In the genomic region with DNA sequence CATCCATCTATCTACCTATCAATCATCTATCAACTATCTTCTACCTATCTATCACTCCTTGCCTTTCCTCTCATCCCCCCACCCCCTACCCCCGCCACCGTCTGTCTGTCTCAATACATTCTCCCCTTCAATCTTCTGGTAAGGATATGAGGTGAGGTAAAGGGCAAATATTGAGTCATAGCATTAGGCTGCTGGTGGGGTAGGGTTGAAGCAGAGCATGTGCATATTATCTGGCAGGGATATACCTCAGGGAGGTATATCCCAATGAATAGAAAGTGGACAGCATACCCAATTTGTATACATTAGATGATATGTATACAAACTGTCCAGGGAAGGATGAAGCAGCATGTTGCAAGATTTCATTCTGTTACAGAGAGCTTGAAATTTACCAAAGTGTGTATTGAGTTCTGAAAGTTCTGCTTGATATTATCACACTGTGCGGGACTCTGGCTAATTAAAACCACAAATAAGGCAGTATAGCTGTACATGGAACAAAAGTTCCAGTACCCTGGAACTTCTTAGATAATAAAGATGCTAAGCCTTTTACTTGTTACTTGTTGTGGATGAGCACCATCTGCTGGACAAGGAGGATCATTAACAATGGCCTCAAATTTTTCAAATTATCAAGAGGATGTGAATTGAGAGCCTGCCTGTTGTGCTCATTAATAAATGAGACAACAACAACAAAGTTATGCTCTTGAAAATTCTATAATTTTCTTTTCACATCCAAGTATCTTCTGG, we compare ENCODE assay signal across 9 mouse cellular contexts.
DNase-seq lines count a peak whose midpoint lies in the region; ATAC-seq lines count a peak whose summit lies in the region.
"Had no signal": no experiment of that assay in that cellular context is flagged by ENCODE, and none has a peak within 500 bp of the region (broad histone marks: within the 10 kb centered on the region; RNA-seq: fewer than 3 reads in every experiment).

No protein-coding gene starts in this region.

- no peak overlapping the region for H3K27ac ChIP-seq in kidney, embryonic 15.5 days
- H3K27ac ChIP-seq in forebrain, embryonic 14.5 days (ENCODE audit: low read depth, low read length) = no peak overlapping the region
- no peak overlapping the region for H3K27ac ChIP-seq in midbrain, embryonic 15.5 days
- H3K27ac ChIP-seq: embryonic facial prominence, embryonic 12.5 days had no signal

- no peak overlapping the region for H3K4me2 ChIP-seq in kidney, embryonic 15.5 days
- no peak overlapping the region for H3K4me2 ChIP-seq in forebrain, embryonic 14.5 days (ENCODE audit: low read length)
- no peak overlapping the region for H3K4me2 ChIP-seq in midbrain, embryonic 15.5 days
- H3K4me2 ChIP-seq: embryonic facial prominence, embryonic 12.5 days had no signal

- H3K4me3 ChIP-seq in kidney, embryonic 15.5 days (replicated peaks) = no peak overlapping the region
- no peak overlapping the region for H3K4me3 ChIP-seq in forebrain, embryonic 14.5 days (ENCODE audit: low read depth, low read length)
- H3K4me3 ChIP-seq in midbrain, embryonic 15.5 days = no peak overlapping the region
- H3K4me3 ChIP-seq: embryonic facial prominence, embryonic 12.5 days had no signal

- H3K9me3 ChIP-seq in kidney, embryonic 15.5 days (replicated peaks) = no peaks in the 10 kb centered on the region
- H3K9me3 ChIP-seq in forebrain, embryonic 14.5 days (replicated peaks; ENCODE audit: control insufficient read depth, low read length) = no peaks in the 10 kb centered on the region
- H3K9me3 ChIP-seq in midbrain, embryonic 15.5 days = no peaks in the 10 kb centered on the region
- H3K9me3 ChIP-seq: embryonic facial prominence, embryonic 12.5 days had no signal

- intact Hi-C loops in gastrocnemius, postnatal 36 days (cut with DNase I) = no loop called here

- H3K4me1 ChIP-seq in kidney, embryonic 15.5 days = no peaks in the 10 kb centered on the region
- no peaks in the 10 kb centered on the region for H3K4me1 ChIP-seq in forebrain, embryonic 14.5 days (ENCODE audit: control insufficient read depth, insufficient read depth, low read length)
- peaks cover 5% of the 10 kb centered on the region for H3K4me1 ChIP-seq in midbrain, embryonic 15.5 days
- H3K4me1 ChIP-seq: embryonic facial prominence, embryonic 12.5 days had no signal

- H3K27me3 ChIP-seq in kidney, embryonic 15.5 days = no peaks in the 10 kb centered on the region
- H3K27me3 ChIP-seq in forebrain, embryonic 14.5 days (replicated peaks; ENCODE audit: control insufficient read depth, insufficient read depth, low read length) = no peaks in the 10 kb centered on the region
- no peaks in the 10 kb centered on the region for H3K27me3 ChIP-seq in midbrain, embryonic 15.5 days (replicated peaks)
- H3K27me3 ChIP-seq: embryonic facial prominence, embryonic 12.5 days had no signal

- WGBS in kidney, embryonic 15.5 days = 68% methylated on average over 3 of the region's 3 CpGs
- WGBS in forebrain, embryonic 14.5 days = 63% methylated on average over 3 of the region's 3 CpGs
- WGBS in midbrain, embryonic 15.5 days = 73% methylated on average over 3 of the region's 3 CpGs

- no peak for ATAC-seq in kidney, embryonic 15.5 days (replicated peaks; ENCODE audit: low FRiP score)
- 0 out of 2 replicates have a peak, but pooled peaks have one; percentile 46 for ATAC-seq in forebrain, embryonic 14.5 days
- peak; percentile 73 for ATAC-seq in midbrain, embryonic 15.5 days (replicated peaks)

- H3K36me3 ChIP-seq in kidney, embryonic 15.5 days = no peaks in the 10 kb centered on the region
- H3K36me3 ChIP-seq in forebrain, embryonic 14.5 days (ENCODE audit: control insufficient read depth, insufficient read depth, low read length) = no peaks in the 10 kb centered on the region
- no peaks in the 10 kb centered on the region for H3K36me3 ChIP-seq in midbrain, embryonic 15.5 days (replicated peaks)
- H3K36me3 ChIP-seq: embryonic facial prominence, embryonic 12.5 days had no signal

- DNase-seq in kidney, postnatal 14 days = peak; percentile 21
- peak; percentile 45 for DNase-seq in R1 (ENCODE audit: low read depth, low spot score)
- DNase-seq in forebrain, embryonic 14.5 days (ENCODE audit: low spot score) = peak; percentile 89
- no peak for DNase-seq in urinary bladder, postnatal 4 days (ENCODE audit: low spot score in 2 of 2)
- no peak for DNase-seq in gastrocnemius, postnatal 36 days
- DNase-seq in right cerebral cortex, adult 18-20 months = no peak

- no peak overlapping the region for H3K9ac ChIP-seq in kidney, embryonic 15.5 days
- no peak overlapping the region for H3K9ac ChIP-seq in forebrain, embryonic 14.5 days (ENCODE audit: low read length)
- no peak overlapping the region for H3K9ac ChIP-seq in midbrain, embryonic 15.5 days
- H3K9ac ChIP-seq: embryonic facial prominence, embryonic 12.5 days had no signal

Comparison
In these comparisons a context has a peak if more than half of its experiments do, and no peak if none do; other contexts are left out.
1. DNase-seq: peak in kidney, postnatal 14 days (single experiment), R1 (single experiment) and forebrain, embryonic 14.5 days (single experiment); none in urinary bladder, postnatal 4 days (0 of 2), gastrocnemius, postnatal 36 days (0 of 2) and right cerebral cortex, adult 18-20 months (single experiment).